Mouse (Mus musculus) spleen, adult 2 months (tissue): ENCODE measurements around the gene Ak5. TPM values are rescaled to one million over a fixed set of nuclear protein-coding genes. Genes with fewer than 3 reads are reported as not detected.

Experiments
- DNase-seq, 2 experiments: peaks; one replicate each; pipeline versions ENCODE4 v3.0.0 to v3.0.0-alpha.2; 2012 to 2021; ENCODE audit warnings: low spot score in 2 of 2, low read depth in 1 of 2
- H3K27ac ChIP-seq: fragments of 200-500 bp; 2 replicates; pipeline ENCODE4 v1.5.1; 2012; ENCODE audit warnings: low read length, inconsistent platforms; ENCODE audit not compliant: insufficient read depth
- H3K27me3 ChIP-seq: fragments of 200-500 bp; 2 replicates; pipeline ENCODE4 v1.6.1; 2012; ENCODE audit warnings: mild to moderate bottlenecking, moderate library complexity, low read length, inconsistent platforms; ENCODE audit not compliant: control insufficient read depth, insufficient read depth
- H3K36me3 ChIP-seq: fragments of 200-500 bp; 2 replicates; pipeline ENCODE4 v1.6.1; 2012; ENCODE audit warnings: mild to moderate bottlenecking, low read length, inconsistent platforms; ENCODE audit not compliant: control insufficient read depth, insufficient read depth
- H3K4me1 ChIP-seq: fragments of 200-500 bp; 2 replicates; pipeline ENCODE4 v1.6.1; 2011; ENCODE audit warnings: inconsistent platforms; ENCODE audit not compliant: control insufficient read depth, insufficient read depth, insufficient read length
- H3K4me3 ChIP-seq: fragments of 200-500 bp; 2 replicates; pipeline ENCODE4 v1.5.1; 2011; ENCODE audit warnings: mild to moderate bottlenecking, inconsistent platforms; ENCODE audit not compliant: insufficient read depth, insufficient read length; ENCODE audit errors: extremely low read depth
- CTCF ChIP-seq: fragments of 200-500 bp; IDR thresholded peaks from 2 replicates; pipeline ENCODE4 v1.5.1; 2011; ENCODE audit warnings: mild to moderate bottlenecking, inconsistent platforms; ENCODE audit not compliant: insufficient read depth, insufficient read length, insufficient replicate concordance; ENCODE audit errors: extremely low read depth
- POLR2A ChIP-seq: fragments of 200-500 bp; IDR thresholded peaks from 2 replicates; pipeline ENCODE4 v1.6.1; 2011; ENCODE audit warnings: low read depth, low read length, inconsistent platforms
- WGBS: fragments of 180-500 bp; shearing (Covaris S2); methylation state at CpG from one replicate; pipeline ENCODE4 v1.1.7; 2018; 5-methylcytosine and 5-hydroxymethylcytosine counted together
- polyA plus RNA-seq: library from polyadenylated mRNA; depleted of rRNA; stranded (reverse); fragments of >200 nt; gene quantifications from 2 replicates; pipeline ENCODE4 v1.2.3, GENCODE M21; 2012; rRNA removed

Gene Ak5
- polyA plus RNA-seq: 0.02 and 0.05 TPM in 2 replicates

DNA sequence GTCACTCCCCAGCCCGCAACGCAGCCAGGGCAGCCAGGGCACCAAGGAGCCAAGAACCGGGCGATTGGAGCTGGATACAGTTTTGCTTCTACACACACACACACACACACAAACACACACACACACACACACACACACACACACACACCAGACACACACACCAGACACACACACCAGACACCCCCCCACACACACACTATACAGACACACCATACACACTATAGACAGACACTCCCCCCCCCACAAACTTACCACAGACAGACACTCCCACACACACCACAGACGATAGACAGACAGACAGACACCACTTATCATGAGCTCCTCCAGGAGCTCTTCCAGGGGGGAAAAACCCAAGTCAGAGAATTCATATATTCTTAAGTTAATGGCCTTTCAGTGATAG is at the start of gene Ak5:
TSS of gene Ak5 (minus strand) at position 122 of the 400 bp plus-strand sequence.
- TF ChIP-seq CTCF (no peak), POLR2A (no peak)
- 3% methylated on average over 1 of the region's 5 CpGs for WGBS

DNA sequence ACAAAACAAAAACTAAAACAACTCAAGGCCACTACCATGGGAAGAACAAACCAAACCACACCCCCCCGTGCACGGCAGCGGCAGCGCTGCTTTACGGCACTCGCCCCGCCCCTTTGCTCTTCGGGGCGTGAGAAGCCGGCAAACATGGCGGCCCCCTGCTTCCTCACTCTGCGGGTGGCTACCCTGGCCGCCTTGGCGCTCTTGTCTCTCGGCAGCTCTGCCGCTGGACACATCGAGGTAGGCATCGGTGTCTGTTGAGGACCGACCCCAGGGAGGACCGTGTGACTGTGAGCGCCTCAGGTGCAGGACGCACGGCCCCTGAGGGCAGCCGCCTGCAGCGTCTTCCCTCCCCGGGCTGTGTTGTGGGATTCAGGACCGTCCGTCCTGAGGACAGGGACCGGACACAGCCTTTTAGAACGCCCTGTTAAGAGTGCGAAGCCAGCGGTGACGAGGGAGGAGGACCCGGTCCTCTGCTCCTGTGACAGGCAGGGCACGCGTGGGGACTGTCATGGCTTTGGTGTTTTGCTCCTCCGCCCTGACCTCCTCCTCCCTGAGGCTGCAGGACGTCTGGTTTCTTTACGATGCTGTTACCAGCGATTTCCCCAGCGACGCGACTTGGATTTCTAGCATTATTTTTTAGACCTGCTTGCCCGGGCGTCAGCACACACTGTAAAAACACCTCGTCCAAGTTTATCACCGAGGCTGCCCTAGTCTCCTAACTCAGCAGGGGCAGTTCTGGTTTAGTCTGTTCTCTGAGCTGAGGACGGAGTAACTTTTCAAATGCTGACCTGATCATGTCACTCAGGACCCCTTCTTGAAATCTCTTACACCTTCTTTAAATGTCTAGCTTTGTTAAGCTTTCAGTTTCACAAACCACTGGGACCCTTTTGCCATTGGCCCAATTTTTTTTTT is 46.1 kb upstream of the Ak5 start, which contains the start of gene Pigk:
TSS of gene Pigk (plus strand) at position 110 of the 912 bp plus-strand sequence.
- peak; percentile 80 to 90 for DNase-seq
- no peaks in the 10 kb centered on the region; the same call in 1 of the 2 replicates for H3K4me1 ChIP-seq
- H3K36me3 ChIP-seq: no peaks in the 10 kb centered on the region
- TF ChIP-seq CTCF (no peak), POLR2A (peak; percentile 29; the same call in 1 of the 2 replicates)
- peak within 1 kb of the TSS; percentile 91 for H3K4me3 ChIP-seq
- WGBS: under 1% methylated on average over 48 of the region's 48 CpGs
- H3K27me3 ChIP-seq: peaks cover 2% of the 10 kb centered on the region; the same call in 1 of the 2 replicates
- H3K27ac ChIP-seq: no peak within 1 kb of the TSS

More for the DNA sequence above, at the start of gene Ak5:
- Histone ChIP-seq H3K4me1 (no peaks in the 10 kb centered on the region), H3K27ac (no peak within 1 kb of the TSS), H3K36me3 (no peaks in the 10 kb centered on the region), H3K4me3 (no peak within 1 kb of the TSS), H3K27me3 (peaks cover 5% of the 10 kb centered on the region; the same call in 1 of the 2 replicates)
- no peak for DNase-seq

- TF ChIP-seq CTCF (no peak), POLR2A (no peak)
- WGBS: 77% methylated on average over 4 of the region's 4 CpGs
- no peak for DNase-seq
- peaks cover 2% of the 10 kb centered on the region; the same call in 1 of the 2 replicates for H3K27me3 ChIP-seq
- no peak overlapping the region for H3K27ac ChIP-seq
- H3K4me3 ChIP-seq: no peak overlapping the region
- no peaks in the 10 kb centered on the region; the same call in 1 of the 2 replicates for H3K4me1 ChIP-seq
- H3K36me3 ChIP-seq: no peaks in the 10 kb centered on the region
These were observed 44.8 kb upstream of the Ak5 start for GRCm38 (mm10) chr3:152712957-152713356.

- H3K27ac ChIP-seq: no peak overlapping the region
- DNase-seq: no peak
- no peak overlapping the region for H3K4me3 ChIP-seq
- WGBS: 89% methylated on average over 3 of the region's 3 CpGs
- H3K27me3 ChIP-seq: peaks cover 2% of the 10 kb centered on the region; the same call in 1 of the 2 replicates
- TF ChIP-seq CTCF: no peak
- no peak for TF ChIP-seq POLR2A
- no peaks in the 10 kb centered on the region for H3K36me3 ChIP-seq
- no peaks in the 10 kb centered on the region; the same call in 1 of the 2 replicates for H3K4me1 ChIP-seq
These were observed 41.8 kb upstream of the Ak5 start for GRCm38 (mm10) chr3:152709936-152710335.

GRCm38 (mm10) chr3:152707321-152707823 is 39.2 kb upstream of the Ak5 start:
- Histone ChIP-seq H3K36me3 (no peaks in the 10 kb centered on the region), H3K27me3 (peaks cover 2% of the 10 kb centered on the region; the same call in 1 of the 2 replicates), H3K27ac (no peak overlapping the region), H3K4me1 (no peaks in the 10 kb centered on the region), H3K4me3 (no peak overlapping the region)
- DNase-seq: no peak
- TF ChIP-seq CTCF (no peak), POLR2A (no peak)
- whole genome bisulfite sequencing: 77% methylated on average over 5 of the region's 5 CpGs

DNA sequence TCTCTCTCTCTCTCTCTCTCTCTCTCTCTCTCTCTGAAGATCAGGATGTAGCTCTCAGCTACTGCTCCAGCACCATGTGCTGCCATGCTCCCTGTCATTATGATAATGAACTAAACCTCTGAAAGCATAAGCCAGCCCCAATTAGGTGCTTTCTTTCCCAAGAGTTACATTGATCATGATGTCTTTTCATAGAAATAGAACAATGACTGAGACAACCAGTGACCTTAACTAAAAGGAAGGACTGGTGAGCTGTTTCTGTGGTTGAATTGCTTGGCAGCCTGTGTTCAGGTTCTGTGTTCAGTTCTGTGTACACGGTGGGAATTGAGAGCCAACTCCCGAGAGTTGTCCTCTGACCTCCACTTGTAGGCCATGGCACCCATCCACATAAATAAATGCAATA is 38.7 kb upstream of the Ak5 start:
- 86% methylated on average over 2 of the region's 2 CpGs for WGBS
- no peak for DNase-seq

More for the DNA sequence above, 38.7 kb upstream of the Ak5 start:
- no peaks in the 10 kb centered on the region for H3K36me3 ChIP-seq
- no peaks in the 10 kb centered on the region for H3K4me1 ChIP-seq
- TF ChIP-seq POLR2A (no peak), CTCF (no peak)
- H3K27me3 ChIP-seq: peaks cover under 1% of the 10 kb centered on the region; the same call in 1 of the 2 replicates
- no peak overlapping the region for H3K27ac ChIP-seq
- H3K4me3 ChIP-seq: no peak overlapping the region; the same call in 1 of the 2 replicates
